Mouse (Mus musculus): Measurements from ENCODE around the gene Sowaha.

GRCm38 (mm10) chr11:53529253-53529557, 49.1 kb upstream of the Sowaha start:
- no peak for TF ChIP-seq CTCF (IDR thresholded peaks at IDR 0.05; ENCODE audit: low read depth, low read length)
- TF ChIP-seq POLR2A (IDR thresholded peaks at IDR 0.05; ENCODE audit: insufficient read depth, low read length) = no peak
